Mouse (Mus musculus) testis, adult 2 months (tissue): ENCODE data around the gene Abca1.

Experiments
- CTCF ChIP-seq: fragments of 200-500 bp; IDR thresholded peaks from 2 replicates; pipeline ENCODE4 v1.5.1; 2012; ENCODE audit warnings: low read depth, mild to moderate bottlenecking, inconsistent platforms, low read length, moderate library complexity; ENCODE audit not compliant: control insufficient read depth, insufficient read depth, insufficient replicate concordance
- POLR2A ChIP-seq: fragments of 200-500 bp; IDR thresholded peaks from 2 replicates; pipeline ENCODE4 v1.6.1; 2012; ENCODE audit warnings: low read depth, mild to moderate bottlenecking, inconsistent platforms, low read length, moderate library complexity; ENCODE audit not compliant: control insufficient read depth

- TF ChIP-seq CTCF (no peak), POLR2A (no peak)
Observed at GRCm38 (mm10) chr4:53104634-53105033, 55.1 kb downstream of the Abca1 start.
